9 mouse cellular contexts compared by ENCODE assay signal in the genomic region with DNA sequence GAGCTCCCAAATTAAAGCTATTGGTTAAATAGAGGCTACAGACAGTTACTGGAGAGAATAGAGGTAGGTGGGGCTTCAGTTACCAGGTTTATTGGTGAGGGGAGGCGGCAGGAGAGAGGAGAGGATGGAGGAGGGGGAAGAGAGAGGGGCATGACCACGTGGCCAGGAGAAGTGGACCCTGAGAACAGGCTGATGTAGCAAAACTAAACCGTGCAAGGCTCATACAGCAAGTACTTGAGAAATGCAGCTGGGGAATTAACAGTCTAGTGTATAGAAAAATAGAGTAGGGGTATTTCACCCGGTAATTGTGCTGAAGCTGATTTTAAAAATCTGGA. TPM values are rescaled to one million over a fixed set of nuclear protein-coding genes. Genes with fewer than 3 reads are reported as not detected.
DNase-seq lines count a peak whose midpoint lies in the region; ATAC-seq and TF ChIP-seq lines count a peak whose summit lies in the region.
"Had no signal": no experiment of that assay in that cellular context is flagged by ENCODE, and none has a peak within 500 bp of the region (broad histone marks: within the 10 kb centered on the region; RNA-seq: fewer than 3 reads in every experiment).

No protein-coding gene starts in this region.

- H3K27me3 ChIP-seq in kidney, embryonic 16.5 days (ENCODE audit: insufficient read depth, low read length), result no peaks in the 10 kb centered on the region
- H3K27me3 ChIP-seq in embryonic facial prominence, embryonic 11.5 days (ENCODE audit: control insufficient read depth, insufficient read depth, low read length), result no peaks in the 10 kb centered on the region
- peaks cover 36% of the 10 kb centered on the region for H3K27me3 ChIP-seq in hindbrain, embryonic 13.5 days
- no peaks in the 10 kb centered on the region for H3K27me3 ChIP-seq in liver, postnatal 0 days (ENCODE audit: insufficient read depth, low read length)

- ATAC-seq in kidney, embryonic 16.5 days (ENCODE audit: low FRiP score, low TSS enrichment), result peak; percentile 49; the same call in 1 of the 2 replicates
- no peak for ATAC-seq in embryonic facial prominence, embryonic 11.5 days (replicated peaks; ENCODE audit: insufficient number of reproducible peaks, low FRiP score, low TSS enrichment, low read depth)
- no peak for ATAC-seq in hindbrain, embryonic 13.5 days (ENCODE audit: low FRiP score)
- 0 out of 2 replicates have a peak, but pooled peaks have one; percentile 5 for ATAC-seq in liver, postnatal 0 days

- H3K36me3 ChIP-seq in kidney, embryonic 16.5 days (ENCODE audit: insufficient read depth, low read length), result no peaks in the 10 kb centered on the region
- H3K36me3 ChIP-seq in embryonic facial prominence, embryonic 11.5 days (replicated peaks; ENCODE audit: control insufficient read depth, insufficient read depth, low read depth, low read length), result no peaks in the 10 kb centered on the region
- no peaks in the 10 kb centered on the region for H3K36me3 ChIP-seq in hindbrain, embryonic 13.5 days
- H3K36me3 ChIP-seq in liver, postnatal 0 days (replicated peaks; ENCODE audit: insufficient read depth, low read length), result no peaks in the 10 kb centered on the region

- H3K4me2 ChIP-seq in kidney, embryonic 16.5 days (replicated peaks; ENCODE audit: low read depth, low read length), result peak overlapping the region; percentile 52
- no peak overlapping the region; the same call in 1 of the 2 replicates for H3K4me2 ChIP-seq in embryonic facial prominence, embryonic 11.5 days (ENCODE audit: low read depth, low read length)
- H3K4me2 ChIP-seq in hindbrain, embryonic 13.5 days, result peak overlapping the region; percentile 29
- peak overlapping the region; percentile 46 for H3K4me2 ChIP-seq in liver, postnatal 0 days (ENCODE audit: low read depth, low read length)

- TF ChIP-seq CTCF in liver, postnatal 0 days (IDR thresholded peaks at IDR 0.05; ENCODE audit: low read depth), result no peak

- WGBS in kidney, embryonic 16.5 days, result 5% methylated on average over 4 of the region's 4 CpGs
- 9% methylated on average over 4 of the region's 4 CpGs for WGBS in embryonic facial prominence, embryonic 11.5 days
- 5% methylated on average over 4 of the region's 4 CpGs for WGBS in hindbrain, embryonic 13.5 days
- WGBS in liver, postnatal 0 days (ENCODE audit: insufficient replicate concordance), result 17% methylated on average over 4 of the region's 4 CpGs

- no peak overlapping the region for H3K27ac ChIP-seq in kidney, embryonic 16.5 days (ENCODE audit: low read length)
- no peak overlapping the region for H3K27ac ChIP-seq in embryonic facial prominence, embryonic 11.5 days (replicated peaks; ENCODE audit: low read depth, low read length)
- 0 out of 2 replicates have a peak overlapping the region, but pooled peaks have one; percentile 23 for H3K27ac ChIP-seq in hindbrain, embryonic 13.5 days
- H3K27ac ChIP-seq in liver, postnatal 0 days (ENCODE audit: low read depth), result no peak overlapping the region

- no peak overlapping the region for H3K9ac ChIP-seq in kidney, embryonic 16.5 days (replicated peaks; ENCODE audit: low read length)
- 0 out of 2 replicates have a peak overlapping the region, but pooled peaks have one; percentile 2 for H3K9ac ChIP-seq in embryonic facial prominence, embryonic 11.5 days (replicated peaks; ENCODE audit: low read length)
- H3K9ac ChIP-seq in hindbrain, embryonic 13.5 days, result no peak overlapping the region
- H3K9ac ChIP-seq in liver, postnatal 0 days (replicated peaks), result no peak overlapping the region

- no peak for DNase-seq in kidney, postnatal 10 days
- peak; percentile 9 for DNase-seq in embryonic facial prominence, embryonic 11.5 days (ENCODE audit: low spot score)
- DNase-seq in liver, postnatal 0 days, result no peak
- DNase-seq in gastrocnemius, postnatal 36 days, result no peak
- no peak for DNase-seq in cerebellum, postnatal 14 days
- no peak for DNase-seq in cerebellum, adult 9-10 months
- DNase-seq: gastrocnemius, postnatal 25 days had no signal

- H3K4me3 ChIP-seq in kidney, embryonic 16.5 days (ENCODE audit: low read length), result peak overlapping the region; percentile 10; the same call in 1 of the 2 replicates
- no peak overlapping the region for H3K4me3 ChIP-seq in embryonic facial prominence, embryonic 11.5 days (ENCODE audit: low read depth, low read length)
- no peak overlapping the region for H3K4me3 ChIP-seq in hindbrain, embryonic 13.5 days
- no peak overlapping the region for H3K4me3 ChIP-seq in liver, postnatal 0 days (ENCODE audit: low read depth, low read length)

- H3K4me1 ChIP-seq in kidney, embryonic 16.5 days (ENCODE audit: insufficient read depth, low read length), result peaks cover 17% of the 10 kb centered on the region; the same call in 1 of the 2 replicates
- no peaks in the 10 kb centered on the region for H3K4me1 ChIP-seq in embryonic facial prominence, embryonic 11.5 days (ENCODE audit: control insufficient read depth, insufficient read depth, low read length)
- peaks cover 16% of the 10 kb centered on the region for H3K4me1 ChIP-seq in hindbrain, embryonic 13.5 days (replicated peaks)
- H3K4me1 ChIP-seq in liver, postnatal 0 days (ENCODE audit: insufficient read depth), result peaks cover 10% of the 10 kb centered on the region

- intact Hi-C loops in gastrocnemius, postnatal 36 days (cut with DNase I), result no loop called here

- no peak for TF ChIP-seq EP300 in liver, postnatal 0 days (IDR thresholded peaks at IDR 0.05; ENCODE audit: low read depth)

- no peaks in the 10 kb centered on the region for H3K9me3 ChIP-seq in kidney, embryonic 16.5 days (ENCODE audit: low read length)
- H3K9me3 ChIP-seq in embryonic facial prominence, embryonic 11.5 days (replicated peaks; ENCODE audit: control insufficient read depth, low read length), result no peaks in the 10 kb centered on the region
- H3K9me3 ChIP-seq in hindbrain, embryonic 13.5 days, result no peaks in the 10 kb centered on the region
- H3K9me3 ChIP-seq in liver, postnatal 0 days (ENCODE audit: low read length), result no peaks in the 10 kb centered on the region

RNA-seq across cellular contexts. Expression of gene Kctd3, which starts 5.9 kb away (rescaled TPM):
- 26.9 and 28.4 TPM in 2 replicates for polyA plus RNA-seq in kidney, embryonic 16.5 days (2015; fragmentation: Nextera tagmentation; extraction: Ambion mirVana)
- 35.5 and 36.9 TPM in 2 replicates for polyA plus RNA-seq in embryonic facial prominence, embryonic 11.5 days (2014; fragmentation: Nextera tagmentation; extraction: Ambion mirVana)
- 34.4 and 36.2 TPM in 2 replicates for polyA plus RNA-seq in hindbrain, embryonic 13.5 days (2015; fragmentation: Nextera tagmentation; extraction: Ambion mirVana)
- polyA plus RNA-seq in liver, postnatal 0 days (2015; fragmentation: Nextera tagmentation; extraction: Ambion mirVana), result 6.0 TPM in 2 replicates
- total RNA-seq in gastrocnemius, postnatal 36 days (2021), result 10 to 100 TPM; 21.4 to 23.3 TPM

Comparison
In these comparisons a context has a peak if more than half of its experiments do, and no peak if none do; other contexts are left out.
1. ATAC-seq: peak in kidney, embryonic 16.5 days (single experiment) and liver, postnatal 0 days (single experiment); none in embryonic facial prominence, embryonic 11.5 days (single experiment) and hindbrain, embryonic 13.5 days (single experiment).